Mouse (Mus musculus) limb, embryonic 10.5 days (tissue): ENCODE measurements at regions not wholly inside any gene's neighbourhood (a gene's known extent, or its start where the extent isn't known, plus 50 kb on each side); places are given as distances from the start of the nearest gene placed in this dataset.
A peak's percentile ranks its signal among the peaks of the same experiment; 100 is the strongest.

Experiments
- DNase-seq: peaks from one replicate; pipeline ENCODE4 v3.0.0-alpha.2; 2017; ENCODE audit warnings: low spot score
- H3K27ac ChIP-seq: fragments of 300-500 bp; sonication (generic); 2 replicates; pipeline ENCODE4 v1.5.1; 2016; ENCODE audit warnings: mild to moderate bottlenecking
- H3K27me3 ChIP-seq: fragments of 300-500 bp; sonication (generic); 2 replicates; pipeline ENCODE4 v1.6.1; 2016; ENCODE audit warnings: low read depth, mild to moderate bottlenecking; ENCODE audit not compliant: poor library complexity, severe bottlenecking
- H3K36me3 ChIP-seq: fragments of 300-500 bp; sonication (generic); 2 replicates; pipeline ENCODE4 v1.6.1; 2016; ENCODE audit warnings: mild to moderate bottlenecking, moderate library complexity
- H3K4me1 ChIP-seq: fragments of 300-500 bp; sonication (generic); 2 replicates; pipeline ENCODE4 v1.6.1; 2016
- H3K4me3 ChIP-seq: fragments of 300-500 bp; sonication (generic); 2 replicates; pipeline ENCODE4 v1.5.1; 2016; ENCODE audit warnings: mild to moderate bottlenecking, moderate library complexity
- H3K9me3 ChIP-seq: fragments of 300-500 bp; sonication (generic); replicated peaks from 2 replicates; pipeline ENCODE4 v1.6.1; 2016; ENCODE audit warnings: mild to moderate bottlenecking
- WGBS: fragments of 180-500 bp; shearing (Covaris S2); methylation state at CpG from one replicate; pipeline ENCODE4 v1.1.7; 2016; 5-methylcytosine and 5-hydroxymethylcytosine counted together

- no peak overlapping the region for H3K4me3 ChIP-seq
- H3K9me3 ChIP-seq = no peaks in the 10 kb centered on the region
- no peaks in the 10 kb centered on the region for H3K36me3 ChIP-seq
- peak overlapping the region; percentile 50; the same call in 1 of the 2 replicates for H3K27ac ChIP-seq
- H3K4me1 ChIP-seq = peaks cover 13% of the 10 kb centered on the region
- no peaks in the 10 kb centered on the region for H3K27me3 ChIP-seq
- 68% methylated on average over 7 of the region's 7 CpGs for WGBS
- DNase-seq = no peak
Measured at GRCm38 (mm10) chr12:54353694-54354093, 150.0 kb upstream of the Egln3 start.

GRCm38 (mm10) chr12:54352963-54353606 lies 149.4 kb upstream of the Egln3 start:
- Histone ChIP-seq H3K9me3 (no peaks in the 10 kb centered on the region), H3K36me3 (no peaks in the 10 kb centered on the region), H3K27me3 (no peaks in the 10 kb centered on the region), H3K4me3 (no peak overlapping the region), H3K27ac (no peak overlapping the region), H3K4me1 (peaks cover 13% of the 10 kb centered on the region)
- DNase-seq = no peak
- 89% methylated on average over 10 of the region's 10 CpGs for WGBS

- no peaks in the 10 kb centered on the region for H3K27me3 ChIP-seq
- H3K27ac ChIP-seq = no peak overlapping the region
- no peaks in the 10 kb centered on the region for H3K36me3 ChIP-seq
- no peak overlapping the region for H3K4me3 ChIP-seq
- H3K9me3 ChIP-seq = no peaks in the 10 kb centered on the region
- H3K4me1 ChIP-seq = peaks cover 13% of the 10 kb centered on the region
- 50% methylated on average over 1 of the region's 1 CpGs for WGBS
- no peak for DNase-seq
Measured at GRCm38 (mm10) chr12:54350293-54350692, 146.6 kb upstream of the Egln3 start.

- H3K4me3 ChIP-seq = no peak overlapping the region
- no peaks in the 10 kb centered on the region for H3K9me3 ChIP-seq
- no peak for DNase-seq
- no peak overlapping the region for H3K27ac ChIP-seq
- H3K27me3 ChIP-seq = no peaks in the 10 kb centered on the region
- WGBS = 69% methylated on average over 2 of the region's 2 CpGs
- no peaks in the 10 kb centered on the region for H3K36me3 ChIP-seq
- peaks cover 10% of the 10 kb centered on the region for H3K4me1 ChIP-seq
Measured at GRCm38 (mm10) chr12:54349403-54349802, 145.7 kb upstream of the Egln3 start.

GRCm38 (mm10) chr12:54343493-54343892 lies 139.8 kb upstream of the Egln3 start:
- H3K4me3 ChIP-seq = no peak overlapping the region
- H3K27ac ChIP-seq = no peak overlapping the region
- H3K36me3 ChIP-seq = no peaks in the 10 kb centered on the region
- no peaks in the 10 kb centered on the region for H3K27me3 ChIP-seq
- no peak for DNase-seq
- no peaks in the 10 kb centered on the region for H3K9me3 ChIP-seq
- no peaks in the 10 kb centered on the region for H3K4me1 ChIP-seq
- 90% methylated on average over 5 of the region's 5 CpGs for WGBS

- Histone ChIP-seq H3K27ac (no peak overlapping the region), H3K27me3 (no peaks in the 10 kb centered on the region), H3K4me1 (peaks cover 11% of the 10 kb centered on the region), H3K4me3 (no peak overlapping the region), H3K36me3 (no peaks in the 10 kb centered on the region), H3K9me3 (no peaks in the 10 kb centered on the region)
- DNase-seq = no peak
- WGBS = 24% methylated on average over 2 of the region's 2 CpGs
Measured at GRCm38 (mm10) chr12:54335509-54335908, 131.8 kb upstream of the Egln3 start.

- no peaks in the 10 kb centered on the region for H3K27me3 ChIP-seq
Measured at GRCm38 (mm10) chr12:54334491-54335132, 131.0 kb upstream of the Egln3 start.

GRCm38 (mm10) chr12:54333632-54334321 lies 130.1 kb upstream of the Egln3 start:
- DNase-seq = no peak
- no peaks in the 10 kb centered on the region for H3K27me3 ChIP-seq
- WGBS = 93% methylated on average over 14 of the region's 14 CpGs

More at GRCm38 (mm10) chr12:54334491-54335132, 131.0 kb upstream of the Egln3 start:
- H3K4me1 ChIP-seq = peaks cover 11% of the 10 kb centered on the region
- no peaks in the 10 kb centered on the region for H3K9me3 ChIP-seq
- no peak for DNase-seq
- no peaks in the 10 kb centered on the region for H3K36me3 ChIP-seq
- no peak overlapping the region for H3K4me3 ChIP-seq
- WGBS = 77% methylated on average over 9 of the region's 9 CpGs
- no peak overlapping the region for H3K27ac ChIP-seq

GRCm38 (mm10) chr12:54327483-54327882 lies 123.8 kb upstream of the Egln3 start:
- H3K27ac ChIP-seq = no peak overlapping the region
- no peaks in the 10 kb centered on the region for H3K9me3 ChIP-seq
- 59% methylated on average over 1 of the region's 1 CpGs for WGBS

More at GRCm38 (mm10) chr12:54333632-54334321, 130.1 kb upstream of the Egln3 start:
- H3K4me3 ChIP-seq = no peak overlapping the region
- H3K36me3 ChIP-seq = no peaks in the 10 kb centered on the region
- no peak overlapping the region for H3K27ac ChIP-seq
- H3K9me3 ChIP-seq = no peaks in the 10 kb centered on the region
- peaks cover 11% of the 10 kb centered on the region for H3K4me1 ChIP-seq

GRCm38 (mm10) chr12:54326571-54326970 lies 122.9 kb upstream of the Egln3 start:
- Histone ChIP-seq H3K27ac (no peak overlapping the region), H3K36me3 (no peaks in the 10 kb centered on the region), H3K4me1 (no peaks in the 10 kb centered on the region), H3K9me3 (no peaks in the 10 kb centered on the region), H3K4me3 (no peak overlapping the region), H3K27me3 (no peaks in the 10 kb centered on the region)
- DNase-seq = no peak
- WGBS = 86% methylated on average over 7 of the region's 7 CpGs

More at GRCm38 (mm10) chr12:54327483-54327882, 123.8 kb upstream of the Egln3 start:
- H3K4me3 ChIP-seq = no peak overlapping the region
- H3K4me1 ChIP-seq = no peaks in the 10 kb centered on the region
- no peak for DNase-seq
- no peaks in the 10 kb centered on the region for H3K36me3 ChIP-seq
- no peaks in the 10 kb centered on the region for H3K27me3 ChIP-seq

GRCm38 (mm10) chr12:54320533-54320932 lies 116.9 kb upstream of the Egln3 start:
- H3K4me1 ChIP-seq = peaks cover 9% of the 10 kb centered on the region
- DNase-seq = no peak
- no peak overlapping the region for H3K4me3 ChIP-seq
- H3K27ac ChIP-seq = no peak overlapping the region
- 91% methylated on average over 5 of the region's 5 CpGs for WGBS
- H3K9me3 ChIP-seq = no peaks in the 10 kb centered on the region; the same call in 1 of the 2 replicates
- H3K36me3 ChIP-seq = no peaks in the 10 kb centered on the region
- H3K27me3 ChIP-seq = peaks cover 8% of the 10 kb centered on the region; the same call in 1 of the 2 replicates

- WGBS = 1% methylated on average over 16 of the region's 16 CpGs
- DNase-seq = peak; percentile 66
- Histone ChIP-seq H3K27me3 (peaks cover 38% of the 10 kb centered on the region), H3K4me3 (peak overlapping the region; percentile 44), H3K4me1 (peaks cover 23% of the 10 kb centered on the region), H3K36me3 (no peaks in the 10 kb centered on the region), H3K9me3 (no peaks in the 10 kb centered on the region; the same call in 1 of the 2 replicates), H3K27ac (peak overlapping the region; percentile 68)
Measured at GRCm38 (mm10) chr12:54316980-54317471, 113.4 kb upstream of the Egln3 start.

- Histone ChIP-seq H3K36me3 (no peaks in the 10 kb centered on the region), H3K4me3 (no peak overlapping the region), H3K27me3 (peaks cover 43% of the 10 kb centered on the region), H3K27ac (no peak overlapping the region), H3K9me3 (no peaks in the 10 kb centered on the region; the same call in 1 of the 2 replicates), H3K4me1 (peaks cover 23% of the 10 kb centered on the region)
- WGBS = 57% methylated on average over 15 of the region's 15 CpGs
- no peak for DNase-seq
Measured at GRCm38 (mm10) chr12:54316066-54316567, 112.5 kb upstream of the Egln3 start.
